Mouse (Mus musculus) embryonic facial prominence, embryonic 12.5 days (tissue): Measurements from ENCODE around the gene Wdr6. TPM values are rescaled to one million over a fixed set of nuclear protein-coding genes. Genes with fewer than 3 reads are reported as not detected.
A peak's percentile ranks its signal among the peaks of the same experiment; 100 is the strongest.

ENCODE experiments used
- ATAC-seq: fragments of 200-750 bp; cut with Nextera tagmentation; 2 replicates; pipeline ENCODE4 v1.8.0; 2017; ENCODE audit not compliant: insufficient number of reproducible peaks, insufficient read depth, low FRiP score, low TSS enrichment
- H3K27ac ChIP-seq: fragments of 300-500 bp; sonication (generic); 2 replicates; pipeline ENCODE4 v1.5.1; 2016; ENCODE audit warnings: mild to moderate bottlenecking
- H3K27me3 ChIP-seq: fragments of 300-500 bp; sonication (generic); 2 replicates; pipeline ENCODE4 v1.6.1; 2016; ENCODE audit warnings: mild to moderate bottlenecking, moderate library complexity
- H3K36me3 ChIP-seq: fragments of 300-500 bp; sonication (generic); 2 replicates; pipeline ENCODE4 v1.6.1; 2016; ENCODE audit warnings: mild to moderate bottlenecking
- H3K4me1 ChIP-seq: fragments of 300-500 bp; sonication (generic); 2 replicates; pipeline ENCODE4 v1.6.1; 2016
- H3K4me2 ChIP-seq: fragments of 300-500 bp; sonication (generic); replicated peaks from 2 replicates; pipeline ENCODE4 v1.6.1; 2016; ENCODE audit warnings: mild to moderate bottlenecking, moderate library complexity
- H3K4me3 ChIP-seq: fragments of 300-500 bp; sonication (generic); 2 replicates; pipeline ENCODE4 v1.5.1; 2016; ENCODE audit warnings: mild to moderate bottlenecking
- H3K9ac ChIP-seq: fragments of 300-500 bp; sonication (generic); 2 replicates; pipeline ENCODE4 v1.6.1; 2016; ENCODE audit warnings: mild to moderate bottlenecking, moderate library complexity
- H3K9me3 ChIP-seq: fragments of 300-500 bp; sonication (generic); 2 replicates; pipeline ENCODE4 v1.6.1; 2016; ENCODE audit warnings: mild to moderate bottlenecking, moderate library complexity
- WGBS: fragments of 180-500 bp; shearing (Covaris S2); methylation state at CpG from one replicate; pipeline ENCODE4 v1.1.7; 2016; 5-methylcytosine and 5-hydroxymethylcytosine counted together
- microRNA counts: library from miRNA; unstranded; fragments of <30 nt; microRNA quantifications from one replicate; lab custom pipeline; 2017
- microRNA-seq: library from miRNA; unstranded; fragments of <30 nt; microRNA quantifications from one replicate; pipeline ENCODE4, GENCODE M21; 2017
- polyA plus RNA-seq: library from polyadenylated mRNA; unstranded; fragments of >200 nt; fragmentation: Nextera tagmentation; extraction: Ambion mirVana; gene quantifications from 2 replicates; pipeline ENCODE4 v1.2.1, GENCODE M21; 2016

Wdr6 gene
- polyA plus RNA-seq, 1 experiment from 2014 or later = 215 TPM

GRCm38 (mm10) chr9:108560227-108560841 is 18.2 kb downstream of the Wdr6 start, which contains the start of gene Impdh2:
Gene Impdh2, plus strand, starts transcription at chr9:108560286.
- ATAC-seq = peak; percentile 91
- no peaks in the 10 kb centered on the region for H3K9me3 ChIP-seq
- H3K27me3 ChIP-seq = no peaks in the 10 kb centered on the region
- under 1% methylated on average over 53 of the region's 53 CpGs for WGBS
- peak within 1 kb of the TSS; percentile 80; the same call in 1 of the 2 replicates for H3K27ac ChIP-seq
- H3K4me2 ChIP-seq = peak within 1 kb of the TSS; percentile 64
- H3K36me3 ChIP-seq = peaks cover 78% of the 10 kb centered on the region
- peak within 1 kb of the TSS; percentile 79 for H3K9ac ChIP-seq
- peak within 1 kb of the TSS; percentile 52 for H3K4me3 ChIP-seq
- H3K4me1 ChIP-seq = peaks cover 9% of the 10 kb centered on the region

- no peaks in the 10 kb centered on the region for H3K9me3 ChIP-seq
- WGBS = 83% methylated on average over 4 of the region's 4 CpGs
- no peaks in the 10 kb centered on the region for H3K27me3 ChIP-seq
- H3K36me3 ChIP-seq = peaks cover 78% of the 10 kb centered on the region
- no peak for ATAC-seq
- no peak overlapping the region for H3K9ac ChIP-seq
- H3K4me3 ChIP-seq = no peak overlapping the region
- no peak overlapping the region for H3K4me2 ChIP-seq
- no peak overlapping the region for H3K27ac ChIP-seq
- peaks cover 9% of the 10 kb centered on the region for H3K4me1 ChIP-seq
These were observed 19.4 kb downstream of the Wdr6 start for GRCm38 (mm10) chr9:108559169-108559568.

DNA sequence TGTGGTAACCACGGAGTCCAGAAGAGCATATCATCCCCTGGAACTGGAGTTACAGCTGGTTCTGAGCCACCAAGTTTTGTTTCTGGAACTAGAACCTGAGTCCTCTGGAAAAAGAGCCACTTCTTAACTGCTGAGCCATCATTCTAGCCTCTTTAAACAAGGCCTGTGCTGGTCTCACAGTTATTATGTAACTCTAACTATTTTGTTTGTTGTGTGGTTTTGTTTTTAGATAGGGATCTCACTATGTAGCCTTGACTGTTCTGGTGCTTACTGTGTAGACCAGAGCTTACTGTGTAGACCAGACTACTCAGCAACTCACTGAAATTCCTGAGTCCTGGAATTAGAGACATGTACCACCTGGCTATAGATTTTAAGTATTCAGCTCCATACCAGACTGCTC is 31.7 kb downstream of the Wdr6 start:
- no peak for ATAC-seq
- H3K9ac ChIP-seq = no peak overlapping the region
- no peaks in the 10 kb centered on the region for H3K27me3 ChIP-seq
- peaks cover 80% of the 10 kb centered on the region for H3K36me3 ChIP-seq
- H3K4me1 ChIP-seq = no peaks in the 10 kb centered on the region
- no peak overlapping the region for H3K27ac ChIP-seq
- no peak overlapping the region for H3K4me3 ChIP-seq
- H3K9me3 ChIP-seq = no peaks in the 10 kb centered on the region
- WGBS = 81% methylated on average over 1 of the region's 1 CpGs
- H3K4me2 ChIP-seq = no peak overlapping the region

- H3K27me3 ChIP-seq = no peaks in the 10 kb centered on the region
- no peak overlapping the region for H3K4me2 ChIP-seq
- no peak overlapping the region for H3K9ac ChIP-seq
- WGBS = 94% methylated on average over 3 of the region's 3 CpGs
- no peaks in the 10 kb centered on the region for H3K4me1 ChIP-seq
- H3K9me3 ChIP-seq = no peaks in the 10 kb centered on the region
- no peak for ATAC-seq
- peaks cover 85% of the 10 kb centered on the region for H3K36me3 ChIP-seq
- no peak overlapping the region for H3K4me3 ChIP-seq
- no peak overlapping the region for H3K27ac ChIP-seq
These were observed 32.6 kb downstream of the Wdr6 start for GRCm38 (mm10) chr9:108545986-108546385.

DNA sequence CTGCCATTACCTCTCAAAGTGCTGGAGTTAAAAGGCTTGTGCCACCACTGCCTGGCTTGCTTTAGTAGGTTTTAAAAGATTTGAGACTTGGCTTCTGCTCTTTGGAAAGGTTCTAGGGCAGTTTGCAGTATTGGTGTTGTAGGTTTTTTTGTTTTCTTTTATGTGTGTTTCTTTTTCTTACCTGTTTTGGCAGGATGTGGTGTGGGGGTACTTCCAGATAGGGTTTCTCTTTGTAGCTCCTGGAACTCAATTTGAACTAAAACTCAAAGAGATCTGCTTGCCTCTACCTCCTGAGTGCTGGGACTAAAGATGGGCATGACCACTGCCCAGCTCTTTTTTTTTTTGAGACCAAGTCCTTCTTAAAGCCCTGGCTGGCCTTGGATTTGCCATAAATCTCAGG is 37.7 kb downstream of the Wdr6 start:
- peaks cover 88% of the 10 kb centered on the region for H3K36me3 ChIP-seq
- ATAC-seq = no peak

GRCm38 (mm10) chr9:108531496-108531895 is 47.0 kb downstream of the Wdr6 start:
- H3K9me3 ChIP-seq = no peaks in the 10 kb centered on the region
- no peaks in the 10 kb centered on the region for H3K4me1 ChIP-seq
- no peak for ATAC-seq
- no peak overlapping the region for H3K4me2 ChIP-seq
- H3K4me3 ChIP-seq = no peak overlapping the region
- no peak overlapping the region for H3K27ac ChIP-seq
- H3K27me3 ChIP-seq = no peaks in the 10 kb centered on the region
- WGBS = 89% methylated on average over 1 of the region's 1 CpGs
- peaks cover 77% of the 10 kb centered on the region for H3K36me3 ChIP-seq
- H3K9ac ChIP-seq = no peak overlapping the region

More for the DNA sequence above, 37.7 kb downstream of the Wdr6 start:
- H3K4me3 ChIP-seq = no peak overlapping the region
- H3K27me3 ChIP-seq = no peaks in the 10 kb centered on the region
- H3K4me1 ChIP-seq = no peaks in the 10 kb centered on the region
- H3K27ac ChIP-seq = no peak overlapping the region
- no peak overlapping the region for H3K9ac ChIP-seq
- no peaks in the 10 kb centered on the region for H3K9me3 ChIP-seq
- H3K4me2 ChIP-seq = no peak overlapping the region

DNA sequence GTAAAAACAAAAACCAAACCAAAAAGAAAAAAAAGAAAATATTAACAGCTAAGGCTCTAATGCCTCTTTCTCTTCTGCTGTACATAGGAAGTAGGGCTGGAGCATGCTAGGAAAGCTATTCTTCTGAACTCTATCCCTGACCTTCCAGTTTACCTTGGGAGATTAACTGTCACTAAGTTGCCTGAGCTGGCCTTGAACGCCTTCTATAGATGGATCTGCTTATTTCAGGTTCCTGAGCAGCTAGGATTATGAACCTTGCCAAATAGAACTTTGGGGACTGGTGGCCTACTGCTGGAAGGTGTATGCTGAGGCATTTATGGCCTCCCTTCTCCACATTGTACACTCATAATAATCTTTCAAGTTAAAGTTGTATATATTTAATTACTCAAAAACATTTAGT is 47.6 kb downstream of the Wdr6 start:
- H3K4me3 ChIP-seq = no peak overlapping the region
- no peaks in the 10 kb centered on the region for H3K27me3 ChIP-seq
- H3K9ac ChIP-seq = no peak overlapping the region
- no peak overlapping the region for H3K4me2 ChIP-seq
- 83% methylated on average over 1 of the region's 1 CpGs for WGBS
- no peaks in the 10 kb centered on the region for H3K4me1 ChIP-seq
- no peaks in the 10 kb centered on the region for H3K9me3 ChIP-seq
- H3K27ac ChIP-seq = no peak overlapping the region
- ATAC-seq = no peak
- peaks cover 72% of the 10 kb centered on the region for H3K36me3 ChIP-seq

DNA sequence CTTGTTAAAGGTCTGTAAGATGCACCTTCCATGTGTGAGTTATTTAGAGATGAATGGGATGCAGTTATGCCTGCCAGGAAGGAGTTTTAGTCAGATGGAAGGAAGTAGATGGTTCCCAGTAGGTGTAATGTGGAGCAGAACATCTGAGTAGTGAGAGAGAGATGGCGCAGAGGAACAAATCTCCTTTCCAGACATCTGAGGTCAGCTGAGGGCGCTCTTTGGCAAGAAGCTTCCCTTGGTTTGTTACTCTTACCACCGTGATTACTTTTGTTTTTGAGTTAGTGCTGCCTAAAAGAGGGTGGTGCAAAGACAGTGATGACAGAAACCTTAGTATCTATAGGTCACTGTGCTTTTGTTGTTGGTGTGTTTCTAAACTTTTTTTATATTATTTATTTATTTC is 53.1 kb downstream of the Wdr6 start:
- no peak overlapping the region for H3K27ac ChIP-seq
- WGBS = 88% methylated on average over 3 of the region's 3 CpGs
- H3K9me3 ChIP-seq = no peaks in the 10 kb centered on the region
- H3K9ac ChIP-seq = no peak overlapping the region
- H3K4me1 ChIP-seq = no peaks in the 10 kb centered on the region
- H3K4me3 ChIP-seq = no peak overlapping the region
- H3K36me3 ChIP-seq = peaks cover 37% of the 10 kb centered on the region
- ATAC-seq = no peak
- H3K27me3 ChIP-seq = no peaks in the 10 kb centered on the region
- no peak overlapping the region for H3K4me2 ChIP-seq

GRCm38 (mm10) chr9:108523341-108523740 is 55.2 kb downstream of the Wdr6 start:
- Histone ChIP-seq H3K9ac (no peak overlapping the region), H3K9me3 (no peaks in the 10 kb centered on the region), H3K4me1 (peaks cover 8% of the 10 kb centered on the region), H3K27ac (no peak overlapping the region), H3K36me3 (peaks cover 21% of the 10 kb centered on the region; the same call in 1 of the 2 replicates), H3K4me3 (no peak overlapping the region), H3K27me3 (no peaks in the 10 kb centered on the region), H3K4me2 (no peak overlapping the region)
- WGBS = 96% methylated on average over 4 of the region's 4 CpGs
- ATAC-seq = no peak

MicroRNAs encoded within 50 kb of the gene (microRNA counts, 519-probe panel; counts per million panel counts)
- microRNA mmu-miR-191 (lab: Ali Mortazavi, UCI) (4,883 counts per million, percentile 86 among the panel's probes with 10 or more counts), microRNA mmu-miR-425 (lab: Ali Mortazavi, UCI) (4,412 counts per million, percentile 81 among the panel's probes with 10 or more counts)

Small RNAs within 50 kb of the gene (microRNA-seq; reads per million reads assigned to microRNA genes)
- not detected for gene Gm24083
- not detected for gene Mir191
- 2,510 reads per million, percentile 84 among the genes with 10 or more reads in this experiment for gene Mir425

Other genes starting within 250 kb of the Wdr6 start
- gene Gpx1, start 239.8 kb downstream of the Wdr6 start, polyA plus RNA-seq = 798 and 814 TPM in 2 replicates
- 122 and 124 TPM in 2 replicates for gene Usp4, start 230.9 kb downstream of the Wdr6 start, polyA plus RNA-seq
- gene 1700102P08Rik, start 185.9 kb downstream of the Wdr6 start, polyA plus RNA-seq = 0.27 and 0.97 TPM in 2 replicates
- gene Ccdc36, start 150.3 kb downstream of the Wdr6 start, polyA plus RNA-seq = 1.4 and 2.0 TPM in 2 replicates
- not detected in 2 replicates for gene BC048562, start 142.3 kb downstream of the Wdr6 start, polyA plus RNA-seq
- gene Ccdc71, start 118.2 kb downstream of the Wdr6 start, polyA plus RNA-seq = 53.1 and 58.3 TPM in 2 replicates
- 44.5 and 46.0 TPM in 2 replicates for gene Klhdc8b, start 117.2 kb downstream of the Wdr6 start, polyA plus RNA-seq
- 51.3 and 58.5 TPM in 2 replicates for gene Lamb2, start 99.0 kb downstream of the Wdr6 start, polyA plus RNA-seq
- 99.0 and 102 TPM in 2 replicates for gene Usp19, start 88.1 kb downstream of the Wdr6 start, polyA plus RNA-seq
- 110 and 115 TPM in 2 replicates for gene Qars, start 71.0 kb downstream of the Wdr6 start, polyA plus RNA-seq
- gene Qrich1, start 61.9 kb downstream of the Wdr6 start, polyA plus RNA-seq = 160 TPM in 2 replicates
- gene Impdh2, start 18.5 kb downstream of the Wdr6 start, polyA plus RNA-seq = 207 and 209 TPM in 2 replicates
- 49.9 and 59.2 TPM in 2 replicates for gene Ndufaf3, start 11.3 kb downstream of the Wdr6 start, polyA plus RNA-seq
- gene Dalrd3, start 8.9 kb downstream of the Wdr6 start, polyA plus RNA-seq = 199 and 207 TPM in 2 replicates
- gene P4htm, start 18.9 kb upstream of the Wdr6 start, polyA plus RNA-seq = 10.4 and 11.6 TPM in 2 replicates
- 58.1 and 60.1 TPM in 2 replicates for gene Arih2, start 70.6 kb upstream of the Wdr6 start, polyA plus RNA-seq
- 43.1 and 45.7 TPM in 2 replicates for gene Slc25a20, start 83.3 kb upstream of the Wdr6 start, polyA plus RNA-seq
- 39.4 and 40.0 TPM in 2 replicates for gene Prkar2a, start 110.6 kb upstream of the Wdr6 start, polyA plus RNA-seq
- 145 and 147 TPM in 2 replicates for gene Ip6k2, start 205.1 kb upstream of the Wdr6 start, polyA plus RNA-seq
- 24.2 and 25.7 TPM in 2 replicates for gene Nckipsd, start 229.6 kb upstream of the Wdr6 start, polyA plus RNA-seq
- gene Celsr3, start 247.6 kb upstream of the Wdr6 start, polyA plus RNA-seq = 1.2 and 2.1 TPM in 2 replicates